Mouse (Mus musculus) liver, embryonic 14.5 days (tissue): ENCODE results near the gene Actn4. TPM values are rescaled to one million over a fixed set of nuclear protein-coding genes. Genes with fewer than 3 reads are reported as not detected.
A peak's percentile ranks its signal among the peaks of the same experiment; 100 is the strongest.

Experiments
- ATAC-seq: fragments of 200-750 bp; cut with Nextera tagmentation; 2 replicates; pipeline ENCODE4 v1.8.0; 2017; ENCODE audit warnings: moderate number of reproducible peaks, mild to moderate bottlenecking, moderate library complexity; ENCODE audit not compliant: insufficient read depth
- DNase-seq, 3 experiments: peaks; one replicate each; pipeline ENCODE4 v3.0.0-alpha.2; 2012 to 2013; ENCODE audit warnings: low read depth in 3 of 3, low spot score in 3 of 3
- H3K27ac ChIP-seq: fragments of 300-500 bp; sonication (generic); 2 replicates; pipeline ENCODE4 v1.5.1; 2014; ENCODE audit warnings: moderate library complexity, mild to moderate bottlenecking, control low read depth, inconsistent platforms
- H3K27me3 ChIP-seq: fragments of 300-500 bp; sonication (generic); 2 replicates; pipeline ENCODE4 v1.6.1; 2014; ENCODE audit warnings: mild to moderate bottlenecking, low read length, moderate library complexity; ENCODE audit not compliant: control insufficient read depth, insufficient read depth
- H3K36me3 ChIP-seq: fragments of 300-500 bp; sonication (generic); replicated peaks from 2 replicates; pipeline ENCODE4 v1.6.1; 2014; ENCODE audit warnings: low read depth; ENCODE audit not compliant: control insufficient read depth, insufficient read depth
- H3K4me1 ChIP-seq, 2 experiments: fragments of 200-500 bp in 1 of 2; fragments of 300-500 bp in 1 of 2; sonication (generic) in 1 of 2; replicated peaks; 2 replicates each; pipeline ENCODE4 v1.6.1; 2012 to 2014; ENCODE audit warnings: antibody characterized with exemption in 1 of 2, inconsistent platforms in 1 of 2, low read length in 1 of 2; ENCODE audit not compliant: control insufficient read depth in 2 of 2, insufficient read depth in 2 of 2
- H3K4me2 ChIP-seq: fragments of 300-500 bp; sonication (generic); 2 replicates; pipeline ENCODE4 v1.6.1; 2014; ENCODE audit warnings: low read depth, mild to moderate bottlenecking, control low read depth, moderate library complexity
- H3K4me3 ChIP-seq, 2 experiments: fragments of 200-500 bp in 1 of 2; fragments of 300-500 bp in 1 of 2; sonication (generic) in 1 of 2; 2 replicates each; pipeline ENCODE4 v1.5.1; 2012 to 2014; ENCODE audit warnings: low read depth in 2 of 2, low read length in 2 of 2, mild to moderate bottlenecking in 2 of 2, control low read depth in 1 of 2, inconsistent platforms in 1 of 2, moderate library complexity in 1 of 2; ENCODE audit not compliant: insufficient read depth in 1 of 2
- H3K9ac ChIP-seq: fragments of 300-500 bp; sonication (generic); replicated peaks from 2 replicates; pipeline ENCODE4 v1.6.1; 2014; ENCODE audit warnings: mild to moderate bottlenecking, control low read depth, moderate library complexity
- H3K9me3 ChIP-seq: fragments of 300-500 bp; sonication (generic); 2 replicates; pipeline ENCODE4 v1.6.1; 2016; ENCODE audit warnings: low read length, mixed read lengths; ENCODE audit not compliant: control insufficient read depth
- CTCF ChIP-seq: IDR thresholded peaks from 2 replicates; pipeline ENCODE4 v1.5.1; 2016; ENCODE audit warnings: antibody characterized with exemption, low read depth, control low read depth
- EP300 ChIP-seq: IDR thresholded peaks from 2 replicates; pipeline ENCODE4 v1.6.1; 2016; ENCODE audit warnings: antibody characterized with exemption, low read depth
- WGBS: fragments of 180-500 bp; shearing (Covaris S2); extraction: QIAGEN DNeasy Blood & Tissue Kit; methylation state at CpG from one replicate; pipeline ENCODE4 v1.1.7; 2014; ENCODE audit not compliant: insufficient replicate concordance; 5-methylcytosine and 5-hydroxymethylcytosine counted together
- polyA plus RNA-seq, 2 experiments: library from polyadenylated mRNA; depleted of rRNA in 1 of 2; stranded (reverse) in 1 of 2; unstranded in 1 of 2; fragments of >200 nt; fragmentation: Nextera tagmentation in 1 of 2; extraction: Ambion mirVana in 1 of 2; gene quantifications; 2 replicates each; pipeline versions ENCODE4 v1.2.1 to v1.2.3; 2012 to 2014

Actn4 gene
- polyA plus RNA-seq, 2 experiments: 80.4 to 94.5 TPM

DNA sequence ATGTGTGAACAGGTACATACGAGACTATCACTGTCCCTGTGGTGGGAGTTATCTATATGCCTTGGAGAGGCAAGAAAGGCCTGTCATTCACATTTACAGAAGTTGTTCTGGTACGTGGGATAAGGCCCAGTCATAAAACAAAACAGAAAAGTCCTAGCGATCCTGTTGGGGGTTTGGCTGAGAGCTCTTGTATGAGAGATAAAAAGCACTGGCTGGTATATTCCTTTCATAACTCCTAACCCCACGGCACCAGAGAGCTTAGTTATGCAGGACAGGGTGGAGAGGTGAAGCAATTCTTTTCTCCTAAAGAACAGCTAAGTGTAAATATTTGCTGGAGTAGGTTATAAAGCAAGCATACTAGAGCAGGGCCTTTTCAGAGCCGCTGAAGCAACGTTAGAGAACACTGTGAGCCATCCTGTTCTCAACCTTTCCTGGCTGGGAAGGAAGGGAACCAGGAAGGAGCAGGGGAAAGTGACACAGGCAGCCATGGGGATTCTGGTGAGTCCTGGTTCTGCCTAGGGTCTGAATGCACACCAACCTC, 2.6 kb downstream of the Actn4 start:
- Histone ChIP-seq H3K27ac (peak overlapping the region; percentile 76), H3K4me1 (peaks cover 42 to 66% of the 10 kb centered on the region in 2 experiments), H3K27me3 (no peaks in the 10 kb centered on the region), H3K4me2 (peak overlapping the region; percentile 90), H3K9ac (peak overlapping the region; percentile 98), H3K36me3 (peaks cover 4% of the 10 kb centered on the region; the same call in 1 of the 2 replicates), H3K4me3 (peak overlapping the region; percentile 21 to 86), H3K9me3 (no peaks in the 10 kb centered on the region)
- DNase-seq (peak in 1 of 3 experiments; percentile 49), ATAC-seq (no peak)
- TF ChIP-seq EP300: no peak
- no peak for TF ChIP-seq CTCF
- 6% methylated on average over 6 of the region's 6 CpGs for WGBS

GRCm38 (mm10) chr7:28958770-28959169, 3.4 kb downstream of the Actn4 start:
- ATAC-seq: no peak
- Histone ChIP-seq H3K27ac (peak overlapping the region; percentile 76), H3K9ac (peak overlapping the region; percentile 34), H3K4me1 (peaks cover 50 to 73% of the 10 kb centered on the region in 2 experiments), H3K4me3 (peak overlapping the region in 1 of 2 experiments; percentile 86; a peak in 2 of 4 replicates), H3K4me2 (peak overlapping the region; percentile 90), H3K36me3 (peaks cover 4% of the 10 kb centered on the region; the same call in 1 of the 2 replicates), H3K9me3 (no peaks in the 10 kb centered on the region), H3K27me3 (no peaks in the 10 kb centered on the region)
- TF ChIP-seq CTCF (no peak), EP300 (no peak)
- no peak for DNase-seq
- WGBS: 76% methylated on average over 1 of the region's 1 CpGs

DNA sequence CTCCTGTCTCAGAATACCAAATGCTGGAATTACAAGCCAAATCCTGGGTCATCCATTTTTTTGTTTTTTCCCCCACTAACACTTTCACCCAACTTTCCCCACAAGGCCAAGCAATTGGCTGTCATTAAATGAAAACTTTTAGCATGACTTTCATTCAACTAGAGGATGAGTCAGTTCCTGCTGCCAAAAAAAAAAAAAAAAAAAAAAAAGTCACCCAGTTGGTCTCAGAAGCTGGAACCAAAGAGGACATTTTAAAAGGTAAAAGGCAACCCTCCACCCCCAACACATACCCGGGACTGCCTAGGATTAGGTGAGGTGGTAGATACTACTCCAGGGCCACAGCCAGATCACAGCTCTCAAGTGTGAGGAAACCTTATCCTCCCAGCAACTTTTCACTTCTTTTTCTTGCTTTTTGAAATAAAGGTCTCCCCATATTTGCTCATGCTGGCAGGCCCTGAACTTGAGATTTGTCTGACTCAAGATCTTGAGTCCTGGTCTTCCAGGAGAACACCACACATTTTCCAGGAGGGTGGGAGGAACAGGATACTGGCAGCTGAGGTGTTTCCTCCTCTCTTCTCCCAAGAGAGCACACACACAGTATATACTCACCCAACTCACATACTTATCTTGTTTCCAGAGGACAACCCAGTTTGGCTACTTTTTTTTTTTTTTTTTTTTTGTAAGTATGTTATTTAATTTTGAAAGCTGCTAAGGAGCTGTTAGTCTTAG, 4.0 kb downstream of the Actn4 start:
- ATAC-seq (no peak), DNase-seq (no peak)
- peaks cover 55 to 74% of the 10 kb centered on the region in 2 experiments for H3K4me1 ChIP-seq
- WGBS: 29% methylated on average over 1 of the region's 1 CpGs
- peaks cover 4% of the 10 kb centered on the region; the same call in 1 of the 2 replicates for H3K36me3 ChIP-seq
- TF ChIP-seq CTCF (no peak), EP300 (no peak)
- H3K4me2 ChIP-seq: peak overlapping the region; percentile 90
- no peaks in the 10 kb centered on the region for H3K9me3 ChIP-seq
- peak overlapping the region; percentile 32 for H3K27ac ChIP-seq
- H3K9ac ChIP-seq: peak overlapping the region; percentile 31
- no peaks in the 10 kb centered on the region for H3K27me3 ChIP-seq
- H3K4me3 ChIP-seq: peak overlapping the region in 1 of 2 experiments; percentile 12; a peak in 1 of 4 replicates

GRCm38 (mm10) chr7:28957286-28957685, 4.9 kb downstream of the Actn4 start:
- Histone ChIP-seq H3K9me3 (no peaks in the 10 kb centered on the region), H3K27ac (peak overlapping the region; percentile 14), H3K4me1 (peaks cover 60 to 76% of the 10 kb centered on the region in 2 experiments), H3K4me3 (no peak overlapping the region), H3K27me3 (no peaks in the 10 kb centered on the region), H3K36me3 (peaks cover 7% of the 10 kb centered on the region), H3K9ac (0 out of 2 replicates have a peak overlapping the region, but pooled peaks have one; percentile 10), H3K4me2 (peak overlapping the region; percentile 8; the same call in 1 of the 2 replicates)
- 71% methylated on average over 6 of the region's 6 CpGs for WGBS
- TF ChIP-seq EP300: no peak
- TF ChIP-seq CTCF: no peak
- ATAC-seq: no peak
- no peak for DNase-seq

DNA sequence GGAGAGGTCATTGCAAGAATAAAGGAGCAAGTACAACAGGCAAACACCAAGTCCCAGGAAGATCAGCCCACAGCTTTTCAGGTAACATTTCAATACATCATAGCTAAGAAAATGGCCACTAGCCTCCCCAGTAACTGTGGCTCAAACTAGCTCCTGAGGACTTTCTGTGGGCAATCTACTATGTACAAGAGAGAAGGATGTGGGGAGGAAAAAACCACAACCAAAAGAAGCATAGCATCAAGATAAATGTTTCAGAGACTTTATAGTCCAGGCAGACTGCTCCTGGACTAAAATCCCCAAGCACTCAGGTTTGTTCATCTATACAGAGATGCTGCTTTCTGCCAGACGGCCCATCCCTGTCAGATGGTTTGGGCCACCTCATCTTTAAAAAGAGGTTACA, 5.9 kb downstream of the Actn4 start:
- TF ChIP-seq CTCF: no peak
- no peak for TF ChIP-seq EP300
- Histone ChIP-seq H3K4me1 (peaks cover 64 to 82% of the 10 kb centered on the region in 2 experiments), H3K4me3 (no peak overlapping the region), H3K27me3 (no peaks in the 10 kb centered on the region), H3K9me3 (no peaks in the 10 kb centered on the region), H3K36me3 (peaks cover 9% of the 10 kb centered on the region), H3K4me2 (no peak overlapping the region), H3K9ac (no peak overlapping the region), H3K27ac (no peak overlapping the region)
- ATAC-seq (no peak), DNase-seq (no peak)
- WGBS: 58% methylated on average over 1 of the region's 1 CpGs
